Mouse (Mus musculus): ENCODE results near the gene 4933427D14Rik. TPM values are rescaled to one million over a fixed set of nuclear protein-coding genes. Genes with fewer than 3 reads are reported as not detected.

The 4933427D14Rik gene
- polyA plus RNA-seq, 1 experiment from 2014 or later: 24.3 TPM

DNA sequence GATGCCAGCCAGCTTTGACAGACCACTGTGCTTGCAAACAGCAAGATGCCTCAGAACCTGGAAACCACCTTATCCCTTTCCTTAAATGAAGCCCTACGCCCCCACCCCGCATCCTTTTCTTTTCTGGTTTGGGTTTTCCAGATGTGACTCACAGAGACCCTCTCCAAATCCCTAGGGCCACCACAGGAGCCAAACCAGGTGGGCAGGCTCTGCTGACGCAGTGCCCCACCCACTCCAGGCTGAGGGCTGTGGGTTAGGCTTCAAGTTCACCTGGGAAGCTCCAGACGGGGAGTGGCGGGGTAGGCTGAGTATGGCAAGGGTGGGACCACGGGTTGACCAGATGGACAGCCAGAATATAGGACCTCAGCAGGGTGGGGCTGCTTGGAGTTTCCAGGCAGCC lies 19.6 kb upstream of the 4933427D14Rik start:
- H3K9ac ChIP-seq (replicated peaks; ENCODE audit: low read depth, low read length): no peak overlapping the region
- H3K4me2 ChIP-seq (ENCODE audit: low read length): no peak overlapping the region
- H3K27ac ChIP-seq (ENCODE audit: low read length): no peak overlapping the region
- H3K27me3 ChIP-seq (replicated peaks; ENCODE audit: control insufficient read depth, insufficient read depth, low read length): no peaks in the 10 kb centered on the region
- 93% methylated on average over 6 of the region's 6 CpGs for WGBS
- ATAC-seq: no peak
- H3K4me1 ChIP-seq (replicated peaks; ENCODE audit: control insufficient read depth, insufficient read depth, low read length): peaks cover 8% of the 10 kb centered on the region
- H3K36me3 ChIP-seq (ENCODE audit: control insufficient read depth, insufficient read depth): no peaks in the 10 kb centered on the region
- no peaks in the 10 kb centered on the region for H3K9me3 ChIP-seq (ENCODE audit: control insufficient read depth, low read length)
- H3K4me3 ChIP-seq (replicated peaks; ENCODE audit: low read length): no peak overlapping the region

DNA sequence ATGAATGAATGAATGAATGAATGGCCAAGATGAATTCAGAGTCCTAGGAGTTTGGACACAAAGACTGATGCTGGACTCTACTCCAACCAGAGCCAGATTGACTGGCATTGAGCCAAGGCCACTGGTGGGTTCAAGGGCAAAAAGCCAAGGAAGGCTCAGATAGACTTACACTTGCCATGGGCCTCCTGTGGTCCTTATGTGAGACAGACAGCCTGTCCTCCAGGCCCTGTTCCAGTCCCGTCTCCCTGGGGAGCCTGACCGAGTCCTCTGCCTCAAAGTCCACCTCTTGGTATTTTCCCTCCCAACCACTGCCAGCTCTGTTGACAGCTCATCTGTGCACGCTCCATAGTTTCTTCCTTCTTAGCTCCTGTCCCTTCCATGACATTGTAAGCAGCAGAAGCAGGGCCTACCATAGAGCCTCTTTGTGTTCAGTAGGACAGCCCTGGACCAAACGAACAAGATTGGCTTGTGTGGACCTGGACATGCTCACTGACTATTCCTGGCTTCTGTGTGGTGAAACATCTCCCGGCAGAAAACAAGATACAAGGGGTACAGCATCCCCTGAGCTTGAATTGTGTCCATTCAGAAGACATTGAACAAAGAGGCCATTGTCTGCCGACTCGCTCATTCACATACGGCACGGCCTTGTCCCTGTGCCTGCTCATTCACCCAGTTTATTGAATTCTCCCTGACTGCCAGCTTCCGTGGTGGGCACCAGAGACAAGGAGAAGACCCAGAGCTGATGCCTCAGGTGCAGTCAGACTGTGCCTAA lies 18.9 kb upstream of the 4933427D14Rik start:
- no peak overlapping the region for H3K27ac ChIP-seq (ENCODE audit: low read length)
- H3K4me1 ChIP-seq (replicated peaks; ENCODE audit: control insufficient read depth, insufficient read depth, low read length): peaks cover 8% of the 10 kb centered on the region
- H3K4me3 ChIP-seq (replicated peaks; ENCODE audit: low read length): no peak overlapping the region
- WGBS: 22% methylated on average over 10 of the region's 10 CpGs
- ATAC-seq: no peak
- no peaks in the 10 kb centered on the region for H3K27me3 ChIP-seq (replicated peaks; ENCODE audit: control insufficient read depth, insufficient read depth, low read length)
- no peaks in the 10 kb centered on the region for H3K36me3 ChIP-seq (ENCODE audit: control insufficient read depth, insufficient read depth)
- H3K4me2 ChIP-seq (ENCODE audit: low read length): no peak overlapping the region
- H3K9ac ChIP-seq (replicated peaks; ENCODE audit: low read depth, low read length): no peak overlapping the region
- H3K9me3 ChIP-seq (ENCODE audit: control insufficient read depth, low read length): no peaks in the 10 kb centered on the region

DNA sequence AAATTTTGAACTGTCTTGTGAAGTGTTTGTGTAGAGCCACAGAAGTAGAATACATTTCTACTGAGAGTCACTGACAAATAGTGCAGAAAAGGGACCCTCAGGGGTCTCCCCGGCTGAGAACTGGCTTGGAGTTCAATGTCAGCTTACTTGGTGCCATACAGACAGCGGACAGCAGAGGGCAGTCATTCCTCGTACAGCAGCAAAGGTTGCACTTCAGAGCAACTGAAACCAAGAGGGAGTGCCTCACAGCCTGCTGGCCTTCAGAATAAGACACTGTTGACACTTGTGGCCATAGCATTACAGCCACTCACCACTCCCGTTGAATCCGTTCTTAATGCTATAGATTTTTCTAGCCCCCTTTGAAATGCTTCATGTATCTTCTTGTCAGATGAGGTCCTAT lies 17.6 kb upstream of the 4933427D14Rik start:
- peaks cover 8% of the 10 kb centered on the region for H3K4me1 ChIP-seq (replicated peaks; ENCODE audit: control insufficient read depth, insufficient read depth, low read length)
- peak; percentile 50; the same call in 1 of the 2 replicates for ATAC-seq
- H3K4me2 ChIP-seq (ENCODE audit: low read length): no peak overlapping the region
- no peak overlapping the region for H3K9ac ChIP-seq (replicated peaks; ENCODE audit: low read depth, low read length)
- H3K36me3 ChIP-seq (ENCODE audit: control insufficient read depth, insufficient read depth): no peaks in the 10 kb centered on the region
- H3K27me3 ChIP-seq (replicated peaks; ENCODE audit: control insufficient read depth, insufficient read depth, low read length): no peaks in the 10 kb centered on the region
- no peak overlapping the region for H3K4me3 ChIP-seq (replicated peaks; ENCODE audit: low read length)
- WGBS: 17% methylated on average over 5 of the region's 5 CpGs
- no peak overlapping the region for H3K27ac ChIP-seq (ENCODE audit: low read length)
- H3K9me3 ChIP-seq (ENCODE audit: control insufficient read depth, low read length): no peaks in the 10 kb centered on the region

DNA sequence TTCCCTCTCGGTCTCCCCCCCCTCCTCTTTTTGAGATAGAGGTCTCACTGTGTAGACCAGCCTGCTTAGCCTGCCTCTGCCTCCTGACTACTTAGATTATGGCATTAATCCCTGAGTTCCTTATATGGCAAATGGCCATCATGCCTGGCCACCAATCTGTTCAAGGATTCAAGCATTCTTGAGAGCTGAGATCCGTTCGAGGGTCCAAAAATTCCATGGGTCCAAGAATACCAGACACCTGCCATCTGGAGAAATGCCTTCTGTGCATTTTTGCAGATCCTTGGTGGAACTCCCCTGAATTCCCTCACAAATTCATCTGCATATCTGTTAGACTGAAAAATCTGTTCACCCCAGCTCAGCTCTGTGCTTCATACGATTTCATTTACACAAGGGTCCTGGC lies 16.2 kb upstream of the 4933427D14Rik start:
- no peak overlapping the region for H3K9ac ChIP-seq (replicated peaks; ENCODE audit: low read depth, low read length)
- no peak overlapping the region for H3K4me3 ChIP-seq (replicated peaks; ENCODE audit: low read length)
- no peak for ATAC-seq
- H3K27me3 ChIP-seq (replicated peaks; ENCODE audit: control insufficient read depth, insufficient read depth, low read length): no peaks in the 10 kb centered on the region
- no peak overlapping the region for H3K27ac ChIP-seq (ENCODE audit: low read length)
- no peaks in the 10 kb centered on the region for H3K36me3 ChIP-seq (ENCODE audit: control insufficient read depth, insufficient read depth)
- no peak overlapping the region for H3K4me2 ChIP-seq (ENCODE audit: low read length)
- peaks cover 8% of the 10 kb centered on the region for H3K4me1 ChIP-seq (replicated peaks; ENCODE audit: control insufficient read depth, insufficient read depth, low read length)
- H3K9me3 ChIP-seq (ENCODE audit: control insufficient read depth, low read length): no peaks in the 10 kb centered on the region
- 56% methylated on average over 4 of the region's 4 CpGs for WGBS

DNA sequence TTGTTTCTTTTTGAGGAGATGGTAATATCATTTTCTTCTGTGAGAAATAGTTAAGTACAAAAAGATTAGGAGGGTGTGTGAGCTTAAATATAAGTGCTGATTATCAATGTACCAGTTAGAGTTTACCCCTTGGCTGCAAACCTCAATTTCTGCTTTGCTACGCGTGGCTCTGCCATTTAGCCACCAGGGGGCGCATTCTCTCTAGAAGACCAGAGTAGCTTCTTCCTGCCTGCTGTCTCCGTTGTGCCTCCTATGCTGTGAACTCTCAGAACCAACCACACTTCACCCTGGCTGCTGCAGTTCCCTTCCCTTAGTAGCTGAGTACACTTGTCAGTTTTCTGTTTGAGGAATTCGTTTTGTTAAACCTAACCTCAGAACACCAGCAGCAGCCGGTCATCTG lies 14.0 kb upstream of the 4933427D14Rik start:
- H3K27me3 ChIP-seq (replicated peaks; ENCODE audit: control insufficient read depth, insufficient read depth, low read length): no peaks in the 10 kb centered on the region
- peaks cover 13% of the 10 kb centered on the region for H3K4me1 ChIP-seq (replicated peaks; ENCODE audit: control insufficient read depth, insufficient read depth, low read length)
- no peak overlapping the region for H3K9ac ChIP-seq (replicated peaks; ENCODE audit: low read depth, low read length)
- 14% methylated on average over 6 of the region's 6 CpGs for WGBS
- no peak overlapping the region for H3K27ac ChIP-seq (ENCODE audit: low read length)
- no peaks in the 10 kb centered on the region for H3K36me3 ChIP-seq (ENCODE audit: control insufficient read depth, insufficient read depth)
- no peak for ATAC-seq
- H3K4me3 ChIP-seq (replicated peaks; ENCODE audit: low read length): no peak overlapping the region
- no peak overlapping the region for H3K4me2 ChIP-seq (ENCODE audit: low read length)
- H3K9me3 ChIP-seq (ENCODE audit: control insufficient read depth, low read length): no peaks in the 10 kb centered on the region

DNA sequence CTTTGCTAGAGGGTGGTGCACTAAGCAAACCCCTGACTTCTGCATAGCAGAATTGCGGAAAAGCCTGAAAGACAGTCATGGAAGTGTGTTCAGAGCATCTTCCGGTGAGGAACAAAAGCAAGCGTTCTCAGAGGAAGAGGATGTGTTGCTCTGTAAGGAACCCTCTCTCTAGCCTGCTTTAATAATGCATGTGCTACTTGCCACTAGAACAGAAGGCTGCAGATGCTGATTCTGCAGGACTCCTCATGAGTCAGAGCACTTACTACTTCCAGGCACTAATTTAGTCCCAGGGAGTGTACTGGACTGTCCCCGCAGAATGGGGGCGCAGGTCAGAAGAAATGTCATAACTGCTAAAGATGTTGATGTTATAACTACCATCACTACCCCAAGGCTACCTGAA lies 9.9 kb upstream of the 4933427D14Rik start:
- Histone ChIP-seq H3K4me1 (replicated peaks; ENCODE audit: control insufficient read depth, insufficient read depth, low read length) (peaks cover 16% of the 10 kb centered on the region), H3K4me3 (replicated peaks; ENCODE audit: low read length) (no peak overlapping the region), H3K27ac (ENCODE audit: low read length) (no peak overlapping the region), H3K9ac (replicated peaks; ENCODE audit: low read depth, low read length) (0 out of 2 replicates have a peak overlapping the region, but pooled peaks have one; percentile 13), H3K9me3 (ENCODE audit: control insufficient read depth, low read length) (no peaks in the 10 kb centered on the region), H3K4me2 (ENCODE audit: low read length) (peak overlapping the region; percentile 5; the same call in 1 of the 2 replicates), H3K36me3 (ENCODE audit: control insufficient read depth, insufficient read depth) (0 out of 2 replicates have a peak, but pooled peaks cover 2% of the 10 kb centered on the region), H3K27me3 (replicated peaks; ENCODE audit: control insufficient read depth, insufficient read depth, low read length) (no peaks in the 10 kb centered on the region)
- ATAC-seq: no peak
- 84% methylated on average over 5 of the region's 5 CpGs for WGBS

DNA sequence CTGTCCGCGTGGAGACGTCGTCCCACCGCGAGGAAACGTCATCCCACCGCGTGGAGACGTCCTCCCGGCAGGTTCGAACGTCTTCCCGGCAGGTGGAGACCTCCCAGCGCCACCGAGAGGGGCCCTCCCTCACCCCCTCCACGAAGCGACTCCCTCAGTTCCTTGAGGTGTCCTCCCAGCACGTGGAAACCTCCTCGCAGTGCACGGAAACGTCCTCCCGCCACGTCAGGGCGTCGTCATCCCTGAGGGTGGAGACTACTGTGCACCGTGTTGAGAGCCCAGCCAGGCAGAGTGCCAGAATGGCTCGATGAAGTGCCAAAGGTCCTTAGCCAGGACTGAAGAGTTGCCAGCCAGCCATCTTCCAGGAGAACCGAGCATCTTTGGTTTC lies 8.1 kb upstream of the 4933427D14Rik start, which contains the start of gene Med31:
Gene Med31 (minus strand): TSS at position 183 of the 388 bp plus-strand sequence.
- H3K4me3 ChIP-seq (replicated peaks; ENCODE audit: low read length): peak within 1 kb of the TSS; percentile 47
- no peaks in the 10 kb centered on the region for H3K9me3 ChIP-seq (ENCODE audit: control insufficient read depth, low read length)
- under 1% methylated on average over 29 of the region's 29 CpGs for WGBS
- peaks cover 16% of the 10 kb centered on the region for H3K4me1 ChIP-seq (replicated peaks; ENCODE audit: control insufficient read depth, insufficient read depth, low read length)
- peaks cover 13% of the 10 kb centered on the region for H3K36me3 ChIP-seq (ENCODE audit: control insufficient read depth, insufficient read depth)
- no peaks in the 10 kb centered on the region for H3K27me3 ChIP-seq (replicated peaks; ENCODE audit: control insufficient read depth, insufficient read depth, low read length)
- peak within 1 kb of the TSS; percentile 73 for H3K9ac ChIP-seq (replicated peaks; ENCODE audit: low read depth, low read length)
- peak within 1 kb of the TSS; percentile 91 for H3K4me2 ChIP-seq (ENCODE audit: low read length)
- H3K27ac ChIP-seq (ENCODE audit: low read length): peak within 1 kb of the TSS; percentile 85
- peak; percentile 83 for ATAC-seq

DNA sequence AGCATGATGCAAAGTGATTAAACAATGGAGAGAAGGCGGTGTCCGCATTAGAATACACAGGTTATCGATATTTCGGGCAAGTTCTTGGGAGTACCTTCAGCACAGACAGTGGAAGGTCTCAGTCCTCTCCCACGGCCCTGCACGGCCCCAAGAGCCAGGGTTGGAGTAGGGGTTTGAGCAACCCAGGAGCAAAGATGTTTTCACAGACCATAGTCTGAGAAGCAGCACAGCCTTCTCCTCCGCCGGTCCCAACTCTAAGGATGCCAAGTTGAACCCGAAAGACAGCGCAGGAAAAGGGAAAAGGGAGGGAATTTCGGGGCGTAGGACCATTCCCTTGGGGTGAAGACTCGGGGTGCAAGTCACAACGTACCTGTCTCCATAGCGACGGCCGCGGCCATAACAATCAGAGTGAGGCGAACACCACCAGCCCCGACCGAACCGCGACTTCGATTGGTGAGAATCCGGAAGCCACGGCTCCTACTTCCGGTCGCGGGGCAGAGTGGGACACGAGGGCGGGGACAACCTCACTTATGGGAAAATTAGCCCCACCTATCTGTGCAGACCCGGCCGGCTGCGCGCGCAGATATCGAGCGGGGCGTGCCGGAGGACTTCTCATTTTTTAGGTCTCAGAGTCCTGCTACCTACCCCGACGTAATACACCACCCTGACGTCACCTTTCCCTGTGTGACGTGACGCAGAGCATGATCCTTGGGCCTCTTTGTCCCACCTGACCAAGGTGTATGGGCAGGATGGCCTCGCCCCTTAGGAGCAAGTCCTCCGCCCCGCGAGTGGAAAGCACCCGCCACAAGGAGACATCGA lies 7.5 kb upstream of the 4933427D14Rik start:
- Histone ChIP-seq H3K27me3 (replicated peaks; ENCODE audit: control insufficient read depth, insufficient read depth, low read length) (no peaks in the 10 kb centered on the region), H3K36me3 (ENCODE audit: control insufficient read depth, insufficient read depth) (peaks cover 18% of the 10 kb centered on the region), H3K4me2 (ENCODE audit: low read length) (peak overlapping the region; percentile 91), H3K9ac (replicated peaks; ENCODE audit: low read depth, low read length) (peak overlapping the region; percentile 73), H3K4me1 (replicated peaks; ENCODE audit: control insufficient read depth, insufficient read depth, low read length) (peaks cover 16% of the 10 kb centered on the region), H3K9me3 (ENCODE audit: control insufficient read depth, low read length) (no peaks in the 10 kb centered on the region), H3K4me3 (replicated peaks; ENCODE audit: low read length) (peak overlapping the region; percentile 47), H3K27ac (ENCODE audit: low read length) (peak overlapping the region; percentile 85)
- WGBS: under 1% methylated on average over 51 of the region's 51 CpGs
- peak; percentile 97 for ATAC-seq

DNA sequence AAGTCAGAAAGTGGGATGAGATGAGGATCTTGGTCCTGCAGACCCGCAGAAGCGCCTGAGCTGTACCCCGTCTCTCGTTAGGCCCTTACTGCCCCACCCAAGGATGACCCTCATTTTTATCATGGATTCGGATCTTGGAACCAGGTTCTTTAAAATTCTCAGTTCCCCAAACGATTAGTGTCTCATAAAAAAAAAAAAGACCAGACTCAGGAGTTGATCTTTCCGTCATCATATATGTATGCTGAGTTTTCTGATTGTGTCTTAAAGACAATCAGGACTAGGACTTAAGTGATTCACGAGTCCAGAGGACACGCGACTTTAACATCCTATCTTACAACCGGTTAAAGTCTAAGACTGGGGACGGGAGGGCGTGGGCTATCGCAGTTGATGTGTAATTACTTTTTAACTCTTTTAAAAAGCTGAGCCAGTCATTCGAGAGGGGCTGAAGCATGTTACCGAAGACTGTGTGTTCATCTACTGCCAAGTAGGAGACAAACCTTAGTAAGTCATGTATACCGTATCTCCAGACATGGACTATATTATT lies 647 bp upstream of the 4933427D14Rik start:
- Histone ChIP-seq H3K9me3 (ENCODE audit: control insufficient read depth, low read length) (no peaks in the 10 kb centered on the region), H3K36me3 (ENCODE audit: control insufficient read depth, insufficient read depth) (peaks cover 18% of the 10 kb centered on the region), H3K27ac (ENCODE audit: low read length) (no peak overlapping the region; the same call in 1 of the 2 replicates), H3K9ac (replicated peaks; ENCODE audit: low read depth, low read length) (peak overlapping the region; percentile 92), H3K4me2 (ENCODE audit: low read length) (peak overlapping the region; percentile 84), H3K27me3 (replicated peaks; ENCODE audit: control insufficient read depth, insufficient read depth, low read length) (no peaks in the 10 kb centered on the region), H3K4me3 (replicated peaks; ENCODE audit: low read length) (peak overlapping the region; percentile 80), H3K4me1 (replicated peaks; ENCODE audit: control insufficient read depth, insufficient read depth, low read length) (peaks cover 27% of the 10 kb centered on the region)
- WGBS: 18% methylated on average over 17 of the region's 17 CpGs
- no peak for ATAC-seq
